Mouse (Mus musculus) lung, postnatal 0 days (tissue): Measurements from ENCODE around the gene Gm20388.

Experiments used
- CTCF ChIP-seq: IDR thresholded peaks from 2 replicates; pipeline ENCODE4 v1.5.1; 2016; ENCODE audit warnings: antibody characterized with exemption, mild to moderate bottlenecking
- EP300 ChIP-seq: IDR thresholded peaks from 2 replicates; pipeline ENCODE4 v1.6.1; 2016; ENCODE audit warnings: antibody characterized with exemption, mild to moderate bottlenecking, control low read depth

GRCm38 (mm10) chr8:122673989-122674388 lies 2763.3 kb downstream of the Gm20388 start:
- TF ChIP-seq CTCF (no peak), EP300 (no peak)
